8 mouse cellular contexts compared by ENCODE assay signal in genomic region chr2:73584645-73585346, GRCm38 (mm10). TPM values are rescaled to one million over a fixed set of nuclear protein-coding genes. Genes with fewer than 3 reads are reported as not detected.
DNase-seq lines count a peak whose midpoint lies in the region; ATAC-seq and TF ChIP-seq lines count a peak whose summit lies in the region.

No protein-coding gene starts in this region.

- TF ChIP-seq CTCF in kidney, adult 2 months (conservative IDR thresholded peaks at IDR 0.05; ENCODE audit: insufficient read depth, insufficient read length, low read depth, low read length): peak; percentile 67

- WGBS in kidney, adult 2 months: under 1% methylated on average over 18 of the region's 18 CpGs
- 2% methylated on average over 17 of the region's 18 CpGs for whole genome bisulfite sequencing in liver, embryonic 13.5 days (ENCODE audit: insufficient replicate concordance)

- DNase-seq in 3T3-L1 (ENCODE audit: low read depth, low spot score): peak; percentile 88
- peak; percentile 83 for DNase-seq in adrenal gland, adult 2 months
- peak; percentile 85 for DNase-seq in embryo, embryonic 9.5 days (ENCODE audit: extremely low spot score)
- peak; percentile 53 for DNase-seq in heart, adult 8-10 months (ENCODE audit: low spot score)
- peak; percentile 84 for DNase-seq in kidney, adult 2 months
- peak; percentile 39 for DNase-seq in liver, embryonic 13.5 days
- DNase-seq in natural killer cell, adult 2 months (ENCODE audit: low spot score in 2 of 2): peak; percentile 30 to 53
- peak; percentile 89 for DNase-seq in testis, postnatal 10 days (ENCODE audit: low spot score)

- no peaks in the 10 kb centered on the region for H3K27me3 ChIP-seq in kidney, adult 2 months (replicated peaks; ENCODE audit: control insufficient read depth, insufficient read depth, low read length)
- peaks cover 6% of the 10 kb centered on the region for H3K27me3 ChIP-seq in liver, embryonic 13.5 days

- H3K4me2 ChIP-seq in liver, embryonic 13.5 days: peak overlapping the region; percentile 67

- peak overlapping the region; percentile 67 for H3K4me3 ChIP-seq in kidney, adult 2 months (ENCODE audit: insufficient read depth, low read depth, low read length)
- H3K4me3 ChIP-seq in liver, embryonic 13.5 days (replicated peaks): peak overlapping the region; percentile 52

- no peak for TF ChIP-seq POLR2A in kidney, adult 2 months (IDR thresholded peaks at IDR 0.05; ENCODE audit: low read depth, low read length)

- H3K36me3 ChIP-seq in kidney, adult 2 months (ENCODE audit: control insufficient read depth, insufficient read depth, low read length): no peaks in the 10 kb centered on the region
- H3K36me3 ChIP-seq in liver, embryonic 13.5 days: no peaks in the 10 kb centered on the region

- H3K4me1 ChIP-seq in kidney, adult 2 months (ENCODE audit: control insufficient read depth, insufficient read depth, low read length): no peaks in the 10 kb centered on the region; the same call in 1 of the 2 replicates
- H3K4me1 ChIP-seq in liver, embryonic 13.5 days (replicated peaks): peaks cover 7% of the 10 kb centered on the region; the same call in 1 of the 2 replicates

- H3K9ac ChIP-seq in liver, embryonic 13.5 days: peak overlapping the region; percentile 38; the same call in 1 of the 2 replicates

- peak overlapping the region; percentile 78 for H3K27ac ChIP-seq in kidney, adult 2 months (ENCODE audit: insufficient read depth, low read depth, low read length)
- H3K27ac ChIP-seq in liver, embryonic 13.5 days: no peak overlapping the region

- no peaks in the 10 kb centered on the region for H3K9me3 ChIP-seq in liver, embryonic 13.5 days (replicated peaks)

- ATAC-seq in liver, embryonic 13.5 days (ENCODE audit: low read depth): 0 out of 2 replicates have a peak, but pooled peaks have one; percentile 50

RNA-seq across cellular contexts. Expression of gene Chrna1, which starts 4.7 kb away (rescaled TPM):
- total RNA-seq in adrenal gland, adult 2 months (2021): not detected
- polyA plus RNA-seq in adrenal gland, adult 2 months (2012; rRNA removed): 0.02 TPM in 1 of 2 replicates, not detected in the other
- total RNA-seq in heart, adult 8-10 months (2022): under 1 TPM in 3 of 4 experiments, not detected in 1; 0.05 to 0.11 (median 0.06) TPM
- polyA plus RNA-seq in kidney, adult 2 months (2012; rRNA removed): not detected in 2 replicates
- 0.39 and 0.44 TPM in 2 replicates for polyA plus RNA-seq in liver, embryonic 13.5 days (2015; fragmentation: Nextera tagmentation; extraction: Ambion mirVana)

RNA-seq across cellular contexts. Expression of gene Wipf1, which starts 55.3 kb away (rescaled TPM):
- total RNA-seq in adrenal gland, adult 2 months (2021): 10 to 100 TPM; 13.4 to 19.7 TPM
- polyA plus RNA-seq in adrenal gland, adult 2 months (2012; rRNA removed): 16.8 and 17.4 TPM in 2 replicates
- total RNA-seq in heart, adult 8-10 months (2022): 10 to 100 TPM; 11.5 to 14.6 (median 13.3) TPM
- 4.8 and 8.0 TPM in 2 replicates for polyA plus RNA-seq in kidney, adult 2 months (2012; rRNA removed)
- polyA plus RNA-seq in liver, embryonic 13.5 days (2015; fragmentation: Nextera tagmentation; extraction: Ambion mirVana): 3.4 and 4.6 TPM in 2 replicates

Comparison
In these comparisons a context has a peak if more than half of its experiments do, and no peak if none do; other contexts are left out.
1. DNase-seq: peak in every context shown above with its lines; median percentile 89 in testis, postnatal 10 days; 88 in 3T3-L1; 85 in embryo, embryonic 9.5 days; 84 in kidney, adult 2 months; 83 in adrenal gland, adult 2 months; 53 in heart, adult 8-10 months; 42 in natural killer cell, adult 2 months; 39 in liver, embryonic 13.5 days.